Mouse (Mus musculus) liver, adult 2 months (tissue): ENCODE results near the gene Ctnnbl1.

ENCODE experiments used
- CTCF ChIP-seq: fragments of 200-500 bp; IDR thresholded peaks from 2 replicates; pipeline ENCODE4 v1.5.1; 2011; ENCODE audit warnings: low read depth, low read length, control low read depth
- POLR2A ChIP-seq: fragments of 200-500 bp; IDR thresholded peaks from 2 replicates; pipeline ENCODE4 v1.6.1; 2011; ENCODE audit warnings: low read length, control low read depth; ENCODE audit not compliant: insufficient read depth; ENCODE audit errors: extremely low read depth

DNA sequence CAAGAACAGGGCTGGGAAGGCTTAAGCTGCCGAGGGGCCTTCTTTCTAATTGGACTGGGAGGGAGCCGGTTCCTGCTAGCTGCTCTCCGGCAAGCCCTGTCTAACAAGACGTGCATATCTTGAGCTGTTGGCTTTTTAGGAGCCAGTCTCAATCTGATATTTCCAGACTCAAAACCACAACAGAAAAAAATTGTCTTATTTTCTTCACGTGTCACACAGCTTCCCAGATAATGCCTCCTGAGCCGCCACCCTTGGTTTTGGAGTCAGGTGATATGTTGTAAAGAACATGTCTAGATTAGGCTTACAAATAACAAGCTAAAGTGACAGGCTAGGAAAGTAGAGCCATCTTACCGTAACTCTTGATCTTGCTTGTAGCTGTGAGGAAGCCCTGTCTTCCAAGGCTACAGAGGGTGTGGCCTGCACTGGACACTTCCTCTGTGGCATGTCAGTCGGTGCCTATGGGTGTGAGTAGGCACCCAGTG lies 56.7 kb downstream of the Ctnnbl1 start:
- TF ChIP-seq POLR2A (no peak), CTCF (no peak)
